Mouse (Mus musculus): Measurements from ENCODE around the gene Nkx3-2. TPM values are rescaled to one million over a fixed set of nuclear protein-coding genes. Genes with fewer than 3 reads are reported as not detected.

The Nkx3-2 gene
- 0.09 TPM in 1 of 2 replicates, not detected in the other for polyA plus RNA-seq (2016; fragmentation: Nextera tagmentation; extraction: Ambion mirVana)

DNA sequence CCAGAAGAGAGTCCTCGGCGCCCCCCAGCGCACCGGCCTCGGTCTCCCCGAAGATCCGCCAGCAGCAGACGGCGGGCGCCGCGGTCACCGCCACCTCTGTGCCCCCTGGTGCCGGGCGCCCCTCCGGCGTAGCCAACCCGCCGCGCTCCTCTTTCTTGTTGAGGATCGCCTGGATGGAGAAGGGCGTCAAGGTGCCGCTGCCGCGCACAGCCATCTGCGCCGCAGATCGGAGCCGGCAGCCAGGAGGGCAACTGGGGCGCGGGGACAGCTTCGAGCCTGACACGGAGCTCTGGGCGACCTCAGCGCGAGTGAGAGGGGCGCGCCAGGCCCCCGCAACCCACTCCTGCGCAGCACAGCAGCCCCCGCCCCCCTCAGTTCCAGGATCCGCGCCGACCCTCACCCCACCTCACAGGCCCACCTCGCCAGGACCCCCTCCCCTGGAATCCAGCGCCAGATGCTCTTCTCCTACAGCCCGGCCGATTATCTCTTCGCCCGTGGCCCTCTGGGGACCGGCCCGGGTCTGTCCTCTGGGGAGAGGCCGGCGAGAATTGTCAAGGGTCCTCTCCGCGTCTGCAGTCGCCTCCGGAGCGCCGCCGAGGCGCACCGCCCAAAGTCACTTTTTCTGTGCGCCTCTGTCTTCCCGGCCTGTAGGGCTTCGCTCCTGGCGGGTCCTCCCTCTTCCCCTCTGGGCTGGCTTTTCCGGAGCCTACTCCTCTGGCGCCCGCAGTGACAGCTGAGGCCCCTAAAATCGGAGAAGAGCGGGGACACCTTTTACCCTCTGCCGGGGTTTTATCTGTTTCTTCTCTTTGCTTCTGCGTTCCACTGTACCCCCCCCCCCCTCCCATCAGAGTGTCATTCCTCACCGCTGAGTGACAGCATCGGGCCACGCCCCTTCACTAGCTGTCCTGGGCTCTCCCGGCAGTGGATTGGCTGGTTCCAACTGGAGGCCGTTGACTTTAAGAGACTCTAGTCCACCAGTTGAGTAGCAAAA, at the start of gene Nkx3-2:
Gene Nkx3-2 (minus strand): TSS at position 771 of the 991 bp plus-strand sequence.
- H3K4me1 ChIP-seq, result peaks cover 52% of the 10 kb centered on the region
- DNase-seq (ENCODE audit: extremely low spot score, low spot score), result peak; percentile 74
- WGBS, result under 1% methylated on average over 78 of the region's 79 CpGs
- no peaks in the 10 kb centered on the region for H3K9me3 ChIP-seq
- peak within 1 kb of the TSS; percentile 53 for H3K4me3 ChIP-seq
- no peak within 1 kb of the TSS for H3K27ac ChIP-seq
- no peaks in the 10 kb centered on the region for H3K36me3 ChIP-seq (replicated peaks)
- H3K27me3 ChIP-seq (ENCODE audit: poor library complexity, severe bottlenecking), result peaks cover 98% of the 10 kb centered on the region

DNA sequence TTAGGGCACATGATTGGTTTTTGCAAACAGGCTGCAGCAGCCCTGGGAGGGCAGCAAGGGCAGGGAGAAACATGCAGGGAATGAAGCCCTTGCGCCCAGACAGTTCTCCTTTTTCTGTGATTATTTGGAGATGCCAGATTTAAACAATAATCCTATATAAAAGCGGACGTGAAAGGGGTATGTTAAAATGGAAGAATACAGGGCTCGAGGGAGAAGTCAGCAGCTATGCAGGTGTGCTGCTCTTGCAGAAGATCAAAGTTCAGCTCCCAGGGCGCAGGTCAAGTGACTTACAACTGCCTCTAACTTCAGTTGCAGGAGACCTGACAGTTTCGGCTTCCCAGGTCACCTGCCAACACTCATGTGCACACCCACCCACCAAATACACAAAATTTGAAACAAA, 48.2 kb upstream of the Nkx3-2 start:
- Histone ChIP-seq H3K9me3 (no peaks in the 10 kb centered on the region), H3K27me3 (ENCODE audit: poor library complexity, severe bottlenecking) (no peaks in the 10 kb centered on the region), H3K4me1 (no peaks in the 10 kb centered on the region), H3K27ac (no peak overlapping the region), H3K36me3 (replicated peaks) (peaks cover 80% of the 10 kb centered on the region), H3K4me3 (no peak overlapping the region)
- no peak for DNase-seq (ENCODE audit: extremely low spot score, low spot score)
- WGBS, result 92% methylated on average over 6 of the region's 6 CpGs

DNA sequence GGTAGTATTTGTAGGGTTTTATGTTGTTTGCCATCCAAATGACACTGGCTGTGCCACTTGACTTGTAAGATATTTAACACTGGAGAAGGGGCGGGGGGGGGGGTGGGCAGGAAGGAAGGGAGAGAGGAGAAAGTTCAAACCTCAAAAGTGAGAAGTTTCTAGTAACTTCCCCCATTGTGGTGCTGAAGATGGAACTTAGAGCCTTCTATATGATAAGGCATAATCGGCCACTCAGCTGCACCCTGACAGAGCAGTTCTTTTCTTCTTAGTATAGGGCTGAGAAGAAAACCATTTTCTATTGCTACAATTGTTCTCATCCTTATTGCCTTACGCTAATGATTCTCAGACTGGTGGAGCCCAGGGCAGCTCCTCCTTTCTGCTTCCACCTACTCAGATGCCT, 47.0 kb upstream of the Nkx3-2 start:
- WGBS, result 81% methylated on average over 3 of the region's 3 CpGs
- H3K36me3 ChIP-seq (replicated peaks), result peaks cover 80% of the 10 kb centered on the region
- no peaks in the 10 kb centered on the region for H3K4me1 ChIP-seq
- no peak overlapping the region for H3K4me3 ChIP-seq
- H3K9me3 ChIP-seq, result no peaks in the 10 kb centered on the region
- no peak overlapping the region for H3K27ac ChIP-seq
- no peaks in the 10 kb centered on the region for H3K27me3 ChIP-seq (ENCODE audit: poor library complexity, severe bottlenecking)
- DNase-seq (ENCODE audit: extremely low spot score, low spot score), result no peak

DNA sequence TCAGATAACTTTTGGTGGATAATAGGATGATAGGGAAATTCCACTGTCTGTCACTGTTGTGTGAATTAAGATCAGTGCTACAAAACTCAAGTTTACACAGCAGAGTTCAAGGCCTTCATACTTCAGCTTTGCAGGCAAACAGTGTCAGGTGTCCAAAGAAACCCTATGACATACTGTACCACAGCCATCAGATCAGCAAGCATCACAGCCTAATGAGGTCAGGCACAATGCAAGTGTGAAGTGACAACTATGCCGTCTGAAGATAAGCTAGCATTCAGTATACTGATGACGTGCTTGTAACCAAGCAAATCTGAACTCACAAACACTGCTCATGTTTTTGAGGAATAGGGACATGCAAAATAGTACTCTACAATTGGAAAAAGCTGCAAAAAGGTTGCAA, 43.1 kb upstream of the Nkx3-2 start:
- H3K4me1 ChIP-seq, result no peaks in the 10 kb centered on the region
- DNase-seq (ENCODE audit: extremely low spot score, low spot score), result no peak
- 85% methylated on average over 2 of the region's 2 CpGs for WGBS
- no peaks in the 10 kb centered on the region for H3K27me3 ChIP-seq (ENCODE audit: poor library complexity, severe bottlenecking)
- H3K4me3 ChIP-seq, result no peak overlapping the region
- no peak overlapping the region for H3K27ac ChIP-seq
- no peaks in the 10 kb centered on the region for H3K9me3 ChIP-seq
- H3K36me3 ChIP-seq (replicated peaks), result peaks cover 77% of the 10 kb centered on the region

DNA sequence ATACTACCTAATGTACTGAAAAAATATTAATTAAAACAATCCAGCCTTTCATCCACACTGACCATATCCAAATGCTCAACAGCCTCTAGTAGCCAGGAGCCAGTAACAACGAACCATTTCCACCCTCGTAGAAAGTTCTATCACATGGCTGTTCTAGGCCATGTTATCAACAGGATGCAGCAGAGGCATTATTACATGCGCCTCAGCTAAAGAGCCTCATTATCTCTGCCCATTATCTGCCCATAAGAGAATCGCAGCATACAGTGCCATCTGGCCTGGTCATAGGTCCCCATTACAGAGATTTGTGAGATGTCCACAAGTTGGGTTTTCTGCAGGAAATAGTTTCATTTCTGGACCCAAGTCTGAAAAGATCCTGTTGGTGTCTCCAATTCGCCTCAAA, 41.9 kb upstream of the Nkx3-2 start:
- no peaks in the 10 kb centered on the region for H3K27me3 ChIP-seq (ENCODE audit: poor library complexity, severe bottlenecking)
- H3K9me3 ChIP-seq, result no peaks in the 10 kb centered on the region
- DNase-seq (ENCODE audit: extremely low spot score, low spot score), result no peak
- peaks cover 71% of the 10 kb centered on the region for H3K36me3 ChIP-seq (replicated peaks)
- H3K27ac ChIP-seq, result no peak overlapping the region
- no peaks in the 10 kb centered on the region for H3K4me1 ChIP-seq
- WGBS, result 90% methylated on average over 5 of the region's 5 CpGs
- no peak overlapping the region for H3K4me3 ChIP-seq

DNA sequence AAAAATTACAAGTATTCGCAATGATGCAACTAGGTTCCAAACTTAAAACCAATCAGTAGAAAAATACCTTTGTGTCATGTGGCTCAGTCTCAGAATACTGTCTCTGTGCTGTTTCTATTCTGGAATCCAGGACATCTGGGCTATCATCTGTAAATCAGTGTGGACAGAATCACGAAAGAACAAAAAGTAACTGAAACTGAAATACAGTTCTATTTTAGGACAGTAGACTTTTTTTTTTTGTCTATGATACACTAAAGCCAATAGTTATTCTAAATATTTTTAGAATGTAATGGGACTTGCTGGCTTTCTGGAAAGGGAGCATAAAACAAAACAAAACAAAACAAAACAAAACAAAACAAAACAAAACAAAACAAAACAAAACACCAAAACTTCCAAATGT, 40.8 kb upstream of the Nkx3-2 start:
- WGBS, result 97% methylated on average over 2 of the region's 2 CpGs
- no peak for DNase-seq (ENCODE audit: extremely low spot score, low spot score)

DNA sequence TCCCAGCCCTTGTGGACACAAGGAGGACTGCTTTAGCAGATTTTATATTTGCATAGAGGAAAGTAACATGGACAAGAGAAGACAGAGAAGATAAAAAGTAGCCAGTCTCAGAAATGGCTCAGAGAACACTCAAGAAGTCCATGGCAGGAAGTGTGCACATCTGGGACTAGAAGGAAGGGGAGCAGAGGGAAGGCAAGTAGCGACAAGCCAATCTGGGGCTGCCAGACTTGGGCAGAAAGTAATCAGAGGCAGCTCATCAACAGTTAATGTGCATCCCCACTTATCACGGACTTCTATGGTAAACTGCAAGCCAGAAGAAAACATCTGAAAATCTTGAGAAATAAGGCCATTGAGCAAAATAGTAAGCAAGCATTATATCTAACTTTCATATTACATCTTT, 40.3 kb upstream of the Nkx3-2 start:
- peaks cover 71% of the 10 kb centered on the region for H3K36me3 ChIP-seq (replicated peaks)
- no peak overlapping the region for H3K27ac ChIP-seq
- H3K4me3 ChIP-seq, result no peak overlapping the region
- no peak for DNase-seq (ENCODE audit: extremely low spot score, low spot score)
- H3K27me3 ChIP-seq (ENCODE audit: poor library complexity, severe bottlenecking), result no peaks in the 10 kb centered on the region
- no peaks in the 10 kb centered on the region for H3K4me1 ChIP-seq
- H3K9me3 ChIP-seq, result no peaks in the 10 kb centered on the region
- 90% methylated on average over 2 of the region's 2 CpGs for WGBS

More for the DNA sequence above, 40.8 kb upstream of the Nkx3-2 start:
- Histone ChIP-seq H3K4me3 (no peak overlapping the region), H3K4me1 (no peaks in the 10 kb centered on the region), H3K9me3 (no peaks in the 10 kb centered on the region), H3K36me3 (replicated peaks) (peaks cover 71% of the 10 kb centered on the region), H3K27ac (no peak overlapping the region), H3K27me3 (ENCODE audit: poor library complexity, severe bottlenecking) (no peaks in the 10 kb centered on the region)

DNA sequence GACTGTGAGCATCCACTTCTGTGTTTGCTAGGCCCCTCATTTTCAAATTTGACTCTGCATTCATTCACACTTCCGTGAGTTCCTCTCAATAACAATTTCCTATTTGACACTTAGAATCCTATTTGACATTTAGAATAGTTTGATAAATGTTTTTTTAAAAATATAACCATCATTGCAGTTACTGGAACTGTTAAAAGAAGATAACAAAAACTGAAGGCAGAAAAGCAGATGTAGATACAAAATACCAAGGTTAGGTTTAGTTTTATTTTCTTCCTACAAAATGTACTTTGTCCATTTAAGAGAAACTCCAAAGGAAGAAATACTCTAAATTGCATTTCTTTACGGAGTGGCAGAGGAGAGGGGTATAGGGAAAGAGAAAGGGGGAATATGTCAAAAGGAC, 37.3 kb upstream of the Nkx3-2 start:
- no peaks in the 10 kb centered on the region for H3K27me3 ChIP-seq (ENCODE audit: poor library complexity, severe bottlenecking)
- H3K36me3 ChIP-seq (replicated peaks), result peaks cover 63% of the 10 kb centered on the region
- 89% methylated on average over 2 of the region's 2 CpGs for WGBS
- H3K4me1 ChIP-seq, result no peaks in the 10 kb centered on the region
- no peak overlapping the region for H3K4me3 ChIP-seq
- no peak overlapping the region for H3K27ac ChIP-seq
- DNase-seq (ENCODE audit: extremely low spot score, low spot score), result no peak
- H3K9me3 ChIP-seq, result no peaks in the 10 kb centered on the region

DNA sequence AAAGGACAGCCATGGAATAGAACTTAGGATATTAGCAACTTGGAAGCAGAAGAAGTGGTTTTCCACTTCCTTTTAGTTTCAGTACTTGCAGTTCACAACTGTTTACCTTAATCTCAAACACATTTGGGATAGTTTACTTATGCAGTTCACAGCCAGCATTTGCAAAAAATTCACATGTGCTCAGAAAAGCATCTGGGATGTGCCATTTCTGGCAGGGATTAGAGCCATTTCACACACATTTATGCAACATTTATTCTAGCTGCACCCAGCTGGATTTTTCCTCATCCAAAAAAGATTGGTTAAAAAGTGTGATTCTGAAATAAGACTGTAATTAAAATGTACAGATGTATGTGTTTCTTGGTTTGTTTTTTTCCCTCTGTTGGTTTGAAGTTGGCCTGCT, 30.1 kb upstream of the Nkx3-2 start:
- no peaks in the 10 kb centered on the region for H3K9me3 ChIP-seq
- H3K4me1 ChIP-seq, result no peaks in the 10 kb centered on the region
- H3K4me3 ChIP-seq, result no peak overlapping the region
- H3K27ac ChIP-seq, result no peak overlapping the region
- no peak for DNase-seq (ENCODE audit: extremely low spot score, low spot score)
- peaks cover 83% of the 10 kb centered on the region for H3K36me3 ChIP-seq (replicated peaks)
- H3K27me3 ChIP-seq (ENCODE audit: poor library complexity, severe bottlenecking), result no peaks in the 10 kb centered on the region

DNA sequence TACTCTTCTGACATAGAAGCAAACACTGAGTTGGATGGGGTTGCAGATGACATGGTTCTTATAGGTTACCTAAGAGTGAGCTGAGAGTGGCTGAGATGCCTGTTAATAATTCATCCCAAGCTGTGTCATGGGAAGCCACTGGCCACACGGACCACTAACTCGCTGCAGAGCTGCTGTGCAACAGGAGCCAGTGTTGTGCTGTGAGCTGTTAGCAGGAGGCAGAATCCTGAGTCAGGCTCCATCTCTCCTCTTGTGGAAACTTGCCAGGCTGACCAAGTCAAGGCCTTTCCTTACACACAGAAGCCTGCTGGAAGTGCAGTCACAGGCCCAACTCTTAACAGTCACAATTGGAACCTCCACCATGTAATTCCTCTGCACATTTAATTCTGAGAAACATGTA, 26.2 kb upstream of the Nkx3-2 start:
- Histone ChIP-seq H3K27me3 (ENCODE audit: poor library complexity, severe bottlenecking) (no peaks in the 10 kb centered on the region), H3K9me3 (no peaks in the 10 kb centered on the region), H3K4me1 (no peaks in the 10 kb centered on the region), H3K36me3 (replicated peaks) (peaks cover 93% of the 10 kb centered on the region), H3K4me3 (no peak overlapping the region), H3K27ac (no peak overlapping the region)
- DNase-seq (ENCODE audit: extremely low spot score, low spot score), result no peak
- WGBS, result 95% methylated on average over 2 of the region's 2 CpGs

DNA sequence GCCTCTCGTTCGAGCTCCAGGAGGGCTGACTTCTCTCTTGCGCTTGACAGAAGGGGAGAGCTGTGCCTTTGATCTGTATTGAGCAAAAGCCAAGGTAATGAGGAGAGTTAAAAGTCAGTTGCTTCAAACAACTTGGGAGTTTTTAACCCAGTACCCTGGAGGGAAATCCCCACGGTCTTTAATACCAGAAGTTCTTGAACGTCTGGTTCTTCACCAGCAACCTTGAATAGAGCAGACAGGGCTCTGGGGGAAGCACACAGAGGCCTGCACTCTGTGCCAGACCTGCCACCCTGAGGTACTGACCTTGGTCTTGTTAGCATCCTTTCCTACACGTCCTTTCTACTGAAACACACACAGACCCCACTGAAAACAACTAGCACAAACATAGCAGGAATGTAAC, 24.6 kb upstream of the Nkx3-2 start:
- H3K36me3 ChIP-seq (replicated peaks), result peaks cover 96% of the 10 kb centered on the region
- WGBS, result 80% methylated on average over 6 of the region's 6 CpGs
- H3K27me3 ChIP-seq (ENCODE audit: poor library complexity, severe bottlenecking), result no peaks in the 10 kb centered on the region
- H3K4me1 ChIP-seq, result no peaks in the 10 kb centered on the region
- H3K9me3 ChIP-seq, result no peaks in the 10 kb centered on the region
- no peak for DNase-seq (ENCODE audit: extremely low spot score, low spot score)
- H3K27ac ChIP-seq, result no peak overlapping the region
- H3K4me3 ChIP-seq, result no peak overlapping the region

DNA sequence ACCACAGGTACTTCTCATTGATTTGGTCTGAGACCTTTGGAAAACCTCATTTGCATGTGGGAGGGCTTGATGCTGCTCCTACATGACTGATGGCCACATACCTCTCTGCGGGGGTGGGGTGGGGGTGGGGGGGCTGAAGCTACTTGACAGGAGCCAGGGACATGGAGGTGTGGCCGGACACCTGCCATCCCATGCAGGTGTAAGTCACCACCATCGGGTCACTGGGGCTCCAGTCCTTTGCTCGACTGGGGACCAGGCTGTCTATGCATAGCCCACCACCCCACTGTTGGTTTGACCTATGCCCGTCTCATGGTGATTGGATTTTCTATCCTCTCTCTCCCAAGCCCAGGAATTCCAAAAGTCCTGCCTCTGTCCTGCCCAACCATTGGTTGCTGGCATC, 17.6 kb upstream of the Nkx3-2 start:
- H3K9me3 ChIP-seq, result no peaks in the 10 kb centered on the region
- H3K4me3 ChIP-seq, result no peak overlapping the region
- 92% methylated on average over 5 of the region's 5 CpGs for whole genome bisulfite sequencing
- no peaks in the 10 kb centered on the region for H3K4me1 ChIP-seq
- H3K36me3 ChIP-seq (replicated peaks), result peaks cover 31% of the 10 kb centered on the region
- H3K27ac ChIP-seq, result no peak overlapping the region
- H3K27me3 ChIP-seq (ENCODE audit: poor library complexity, severe bottlenecking), result no peaks in the 10 kb centered on the region
- no peak for DNase-seq (ENCODE audit: extremely low spot score, low spot score)

DNA sequence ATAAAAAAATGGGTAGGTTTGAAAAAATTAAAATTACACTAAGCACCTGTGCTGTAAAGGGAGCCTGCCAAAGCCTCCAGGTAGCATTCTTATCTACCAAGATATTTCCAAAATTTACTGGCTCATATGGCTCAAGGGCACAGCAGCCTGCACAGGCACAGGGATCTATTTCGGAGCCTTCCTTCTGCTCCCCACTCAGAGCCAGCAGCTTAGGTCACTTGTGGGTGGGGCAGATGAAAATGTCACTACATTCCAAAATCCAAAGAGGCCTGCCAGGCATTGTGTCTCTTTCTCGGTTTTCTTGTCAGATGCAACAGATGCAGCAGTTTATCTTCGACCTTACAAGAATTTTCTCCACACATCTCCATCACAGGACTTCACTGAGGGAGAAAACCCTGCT, 15.7 kb upstream of the Nkx3-2 start:
- H3K27me3 ChIP-seq (ENCODE audit: poor library complexity, severe bottlenecking), result no peaks in the 10 kb centered on the region
- no peak overlapping the region for H3K4me3 ChIP-seq
- H3K9me3 ChIP-seq, result no peaks in the 10 kb centered on the region
- H3K4me1 ChIP-seq, result no peaks in the 10 kb centered on the region
- H3K36me3 ChIP-seq (replicated peaks), result peaks cover 12% of the 10 kb centered on the region
- H3K27ac ChIP-seq, result no peak overlapping the region
- DNase-seq (ENCODE audit: extremely low spot score, low spot score), result no peak
- WGBS, result 91% methylated on average over 3 of the region's 3 CpGs
